Mouse (Mus musculus): ENCODE measurements at regions not wholly inside any gene's neighbourhood (a gene's known extent, or its start where the extent isn't known, plus 50 kb on each side); places are given as distances from the start of the nearest gene placed in this dataset.

DNA sequence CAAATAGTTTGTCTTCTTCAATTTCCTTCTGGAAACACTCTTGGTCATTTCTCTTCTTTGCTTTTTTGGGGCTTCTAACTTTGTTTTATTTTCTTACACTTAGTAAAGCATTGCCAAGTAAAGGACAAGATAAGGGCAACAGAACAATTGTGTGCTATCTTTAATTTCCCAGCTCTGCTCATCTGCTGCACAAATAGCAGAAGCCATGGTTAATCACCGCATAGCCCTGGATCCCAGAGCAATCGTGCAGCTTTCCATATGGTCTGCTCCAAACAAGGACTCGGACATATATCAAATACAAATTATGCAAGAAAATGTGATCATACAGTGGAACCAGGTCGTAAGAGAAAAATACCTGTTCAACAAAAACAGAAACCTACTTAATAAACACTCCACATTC lies 187.0 kb downstream of the Ndufa4 start:
- no peaks in the 10 kb centered on the region for H3K4me1 ChIP-seq (ENCODE audit: control insufficient read depth, insufficient read depth, low read length)

GRCm38 (mm10) chr6:11710581-11710980 lies 196.7 kb downstream of the Ndufa4 start:
- Histone ChIP-seq H3K27me3 (ENCODE audit: control insufficient read depth, insufficient read depth, low read length, poor library complexity, severe bottlenecking) (no peaks in the 10 kb centered on the region), H3K36me3 (ENCODE audit: control insufficient read depth, insufficient read depth, low read length, poor library complexity, severe bottlenecking) (no peaks in the 10 kb centered on the region), H3K9me3 (replicated peaks; ENCODE audit: control insufficient read depth, insufficient read depth, low read length, poor library complexity, severe bottlenecking) (no peaks in the 10 kb centered on the region), H3K4me3 (ENCODE audit: low read depth, low read length) (no peak overlapping the region), H3K4me1 (ENCODE audit: control insufficient read depth, insufficient read depth, low read length) (no peaks in the 10 kb centered on the region), H3K27ac (ENCODE audit: insufficient read depth, low read length) (no peak overlapping the region), H3K9ac (ENCODE audit: low read depth, poor library complexity, severe bottlenecking) (no peak overlapping the region)
- TF ChIP-seq CTCF (IDR thresholded peaks at IDR 0.05; ENCODE audit: low read depth, low read length) (no peak), POLR2A (IDR thresholded peaks at IDR 0.05; ENCODE audit: insufficient read depth, low read length) (no peak), EP300 (IDR thresholded peaks at IDR 0.05; ENCODE audit: insufficient read depth, low read depth, low read length) (no peak)

More for the DNA sequence above, 187.0 kb downstream of the Ndufa4 start:
- Histone ChIP-seq H3K9ac (ENCODE audit: low read depth, poor library complexity, severe bottlenecking) (no peak overlapping the region), H3K4me3 (ENCODE audit: low read depth, low read length) (no peak overlapping the region), H3K36me3 (ENCODE audit: control insufficient read depth, insufficient read depth, low read length, poor library complexity, severe bottlenecking) (no peaks in the 10 kb centered on the region), H3K27me3 (ENCODE audit: control insufficient read depth, insufficient read depth, low read length, poor library complexity, severe bottlenecking) (no peaks in the 10 kb centered on the region), H3K9me3 (replicated peaks; ENCODE audit: control insufficient read depth, insufficient read depth, low read length, poor library complexity, severe bottlenecking) (no peaks in the 10 kb centered on the region), H3K27ac (ENCODE audit: insufficient read depth, low read length) (no peak overlapping the region)
- TF ChIP-seq POLR2A (IDR thresholded peaks at IDR 0.05; ENCODE audit: insufficient read depth, low read length) (no peak), CTCF (IDR thresholded peaks at IDR 0.05; ENCODE audit: low read depth, low read length) (no peak), EP300 (IDR thresholded peaks at IDR 0.05; ENCODE audit: insufficient read depth, low read depth, low read length) (no peak)

GRCm38 (mm10) chr6:11709465-11709864 lies 197.8 kb downstream of the Ndufa4 start:
- TF ChIP-seq EP300 (IDR thresholded peaks at IDR 0.05; ENCODE audit: insufficient read depth, low read depth, low read length) (no peak), CTCF (IDR thresholded peaks at IDR 0.05; ENCODE audit: low read depth, low read length) (no peak), POLR2A (IDR thresholded peaks at IDR 0.05; ENCODE audit: insufficient read depth, low read length) (no peak)
- Histone ChIP-seq H3K4me1 (ENCODE audit: control insufficient read depth, insufficient read depth, low read length) (no peaks in the 10 kb centered on the region), H3K9me3 (replicated peaks; ENCODE audit: control insufficient read depth, insufficient read depth, low read length, poor library complexity, severe bottlenecking) (no peaks in the 10 kb centered on the region), H3K27me3 (ENCODE audit: control insufficient read depth, insufficient read depth, low read length, poor library complexity, severe bottlenecking) (no peaks in the 10 kb centered on the region), H3K27ac (ENCODE audit: insufficient read depth, low read length) (no peak overlapping the region), H3K9ac (ENCODE audit: low read depth, poor library complexity, severe bottlenecking) (no peak overlapping the region), H3K36me3 (ENCODE audit: control insufficient read depth, insufficient read depth, low read length, poor library complexity, severe bottlenecking) (no peaks in the 10 kb centered on the region), H3K4me3 (ENCODE audit: low read depth, low read length) (no peak overlapping the region)

Measured in ES-Bruce4 (cell line).